Mouse (Mus musculus) forebrain, embryonic 12.5 days (tissue): ENCODE results near the gene Padi1. TPM values are rescaled to one million over a fixed set of nuclear protein-coding genes. Genes with fewer than 3 reads are reported as not detected.

Experiments used
- ATAC-seq: fragments of 200-750 bp; cut with Nextera tagmentation; 2 replicates; pipeline ENCODE4 v1.8.0; 2017; ENCODE audit warnings: moderate TSS enrichment; ENCODE audit not compliant: low FRiP score
- H3K27ac ChIP-seq: fragments of 300-500 bp; sonication (generic); 2 replicates; pipeline ENCODE4 v1.5.1; 2016; ENCODE audit warnings: mild to moderate bottlenecking
- H3K27me3 ChIP-seq: fragments of 300-500 bp; sonication (generic); 2 replicates; pipeline ENCODE4 v1.6.1; 2016; ENCODE audit warnings: mild to moderate bottlenecking
- H3K36me3 ChIP-seq: fragments of 300-500 bp; sonication (generic); replicated peaks from 2 replicates; pipeline ENCODE4 v1.6.1; 2016; ENCODE audit warnings: mild to moderate bottlenecking
- H3K4me1 ChIP-seq: fragments of 300-500 bp; sonication (generic); 2 replicates; pipeline ENCODE4 v1.6.1; 2016
- H3K4me2 ChIP-seq: fragments of 300-500 bp; sonication (generic); 2 replicates; pipeline ENCODE4 v1.6.1; 2016; ENCODE audit warnings: mild to moderate bottlenecking, moderate library complexity
- H3K4me3 ChIP-seq: fragments of 300-500 bp; sonication (generic); replicated peaks from 2 replicates; pipeline ENCODE4 v1.5.1; 2016; ENCODE audit warnings: mild to moderate bottlenecking
- H3K9ac ChIP-seq: fragments of 300-500 bp; sonication (generic); 2 replicates; pipeline ENCODE4 v1.6.1; 2016; ENCODE audit warnings: mild to moderate bottlenecking
- H3K9me3 ChIP-seq: fragments of 300-500 bp; sonication (generic); 2 replicates; pipeline ENCODE4 v1.6.1; 2016
- WGBS: fragments of 180-500 bp; shearing (Covaris S2); methylation state at CpG from one replicate; pipeline ENCODE4 v1.1.7; 2016; 5-methylcytosine and 5-hydroxymethylcytosine counted together
- polyA plus RNA-seq: library from polyadenylated mRNA; unstranded; fragments of >200 nt; fragmentation: Nextera tagmentation; extraction: Ambion mirVana; gene quantifications from 2 replicates; pipeline ENCODE4 v1.2.1, GENCODE M21; 2016

The Padi1 gene
- polyA plus RNA-seq, 1 experiment from 2014 or later = 0.10 TPM

DNA sequence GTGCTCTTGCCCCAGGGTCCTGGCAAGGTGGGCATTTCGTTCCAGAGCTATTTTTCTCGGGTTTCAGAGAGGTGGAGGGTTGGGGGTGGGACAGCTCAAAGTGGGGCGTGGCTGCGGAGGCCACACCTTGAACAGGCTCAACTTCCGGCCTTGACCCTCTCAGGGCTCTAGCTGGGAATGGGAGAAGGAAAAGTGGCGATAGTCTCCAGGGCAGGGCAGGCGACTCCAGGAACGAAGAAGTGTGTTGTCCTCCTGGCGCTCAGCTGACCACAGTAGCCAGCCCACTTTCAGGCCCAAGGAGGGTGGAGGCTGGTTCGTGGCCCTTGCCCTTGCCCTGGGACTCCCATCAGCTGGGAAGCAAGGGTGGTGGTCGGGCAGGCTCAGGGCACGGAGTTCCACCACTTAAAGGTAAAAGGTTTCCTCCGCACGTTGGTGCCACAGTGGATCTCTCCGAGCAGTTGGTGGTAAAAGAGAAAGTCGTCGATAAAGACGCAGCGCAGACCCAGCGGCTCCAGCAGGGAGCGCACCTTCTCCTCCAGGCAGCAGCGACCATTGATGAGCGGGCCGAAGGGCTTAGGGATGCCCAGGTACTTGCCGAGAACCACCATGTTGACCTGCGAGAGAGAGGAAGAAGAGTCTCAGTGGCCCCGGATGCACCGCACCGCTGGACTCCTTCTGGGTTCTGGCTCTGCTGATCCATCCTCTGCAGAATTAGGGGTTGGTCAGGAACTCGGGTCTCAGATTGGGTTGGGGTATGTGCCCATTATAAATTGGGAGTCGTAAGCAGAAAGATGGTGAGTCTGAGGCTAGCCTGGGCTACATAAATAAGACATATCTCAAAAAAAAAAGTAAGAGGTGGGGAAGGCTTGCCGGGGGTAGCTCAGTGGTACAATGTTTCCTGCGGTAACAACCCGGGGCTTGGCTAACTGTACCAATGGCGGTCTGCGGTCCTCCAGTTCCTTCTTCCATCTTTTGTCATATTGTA, 31.0 kb downstream of the Padi1 start:
- H3K27me3 ChIP-seq = peaks cover 20% of the 10 kb centered on the region
- ATAC-seq = no peak
- H3K27ac ChIP-seq = no peak overlapping the region
- H3K4me2 ChIP-seq = peak overlapping the region; percentile 56
- peak overlapping the region; percentile 33 for H3K4me3 ChIP-seq
- H3K4me1 ChIP-seq = peaks cover 25% of the 10 kb centered on the region
- WGBS = 28% methylated on average over 36 of the region's 36 CpGs
- no peaks in the 10 kb centered on the region for H3K36me3 ChIP-seq
- no peaks in the 10 kb centered on the region for H3K9me3 ChIP-seq
- H3K9ac ChIP-seq = peak overlapping the region; percentile 48; the same call in 1 of the 2 replicates

DNA sequence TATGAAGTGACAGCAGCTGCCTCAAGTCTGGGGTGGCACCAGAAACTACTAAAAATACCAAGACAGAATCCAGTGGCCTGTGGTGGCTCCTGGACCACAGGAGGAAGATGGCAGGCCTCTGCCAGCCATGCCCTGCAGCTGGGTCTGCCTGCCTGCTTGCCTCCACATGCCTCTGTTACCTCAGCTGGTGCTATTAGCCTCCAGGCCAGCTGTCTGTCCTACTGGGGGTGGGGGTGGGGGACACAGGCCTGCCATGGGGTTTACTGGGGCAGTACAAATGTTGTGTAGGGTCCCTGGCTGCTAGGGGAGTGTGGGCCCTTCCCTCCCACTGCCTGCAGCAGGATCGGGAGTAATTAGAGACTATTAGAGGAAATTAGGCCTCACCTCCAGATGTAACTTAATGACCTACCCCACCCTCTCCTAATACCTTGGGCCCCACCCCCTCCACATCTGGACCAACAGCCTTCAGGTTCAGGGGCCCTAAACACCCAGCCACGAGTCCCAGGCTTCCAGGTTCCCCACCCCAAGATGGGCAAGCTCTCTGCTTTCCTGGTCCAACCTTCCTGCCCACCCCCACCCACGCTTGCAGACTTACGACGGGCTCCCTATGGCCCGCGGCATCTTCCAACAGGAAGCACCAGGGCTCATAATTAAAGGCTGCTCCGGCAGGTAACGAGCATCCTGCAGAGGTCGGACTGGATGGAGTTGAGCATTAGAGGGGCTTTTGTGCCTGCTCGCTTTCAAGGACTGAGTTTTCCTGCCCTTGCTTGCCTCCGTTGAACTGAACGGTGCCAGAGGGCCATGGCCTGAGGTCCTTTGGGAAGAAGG, 32.0 kb downstream of the Padi1 start:
- 21% methylated on average over 13 of the region's 13 CpGs for WGBS
- peaks cover 25% of the 10 kb centered on the region for H3K4me1 ChIP-seq
- no peak for ATAC-seq
- no peaks in the 10 kb centered on the region for H3K9me3 ChIP-seq
- peak overlapping the region; percentile 33; the same call in 1 of the 2 replicates for H3K4me3 ChIP-seq
- no peak overlapping the region for H3K9ac ChIP-seq
- peak overlapping the region; percentile 56 for H3K4me2 ChIP-seq
- H3K27me3 ChIP-seq = peaks cover 27% of the 10 kb centered on the region
- no peaks in the 10 kb centered on the region for H3K36me3 ChIP-seq
- H3K27ac ChIP-seq = no peak overlapping the region

- H3K27ac ChIP-seq = no peak overlapping the region
- peaks cover 27% of the 10 kb centered on the region for H3K27me3 ChIP-seq
- H3K4me3 ChIP-seq = no peak overlapping the region
- peaks cover 25% of the 10 kb centered on the region for H3K4me1 ChIP-seq
- ATAC-seq = no peak
- H3K9me3 ChIP-seq = no peaks in the 10 kb centered on the region
- 48% methylated on average over 9 of the region's 14 CpGs for WGBS
- H3K9ac ChIP-seq = no peak overlapping the region
- H3K36me3 ChIP-seq = no peaks in the 10 kb centered on the region
- H3K4me2 ChIP-seq = no peak overlapping the region
Observed at GRCm38 (mm10) chr4:140812609-140813008, 33.0 kb downstream of the Padi1 start.

DNA sequence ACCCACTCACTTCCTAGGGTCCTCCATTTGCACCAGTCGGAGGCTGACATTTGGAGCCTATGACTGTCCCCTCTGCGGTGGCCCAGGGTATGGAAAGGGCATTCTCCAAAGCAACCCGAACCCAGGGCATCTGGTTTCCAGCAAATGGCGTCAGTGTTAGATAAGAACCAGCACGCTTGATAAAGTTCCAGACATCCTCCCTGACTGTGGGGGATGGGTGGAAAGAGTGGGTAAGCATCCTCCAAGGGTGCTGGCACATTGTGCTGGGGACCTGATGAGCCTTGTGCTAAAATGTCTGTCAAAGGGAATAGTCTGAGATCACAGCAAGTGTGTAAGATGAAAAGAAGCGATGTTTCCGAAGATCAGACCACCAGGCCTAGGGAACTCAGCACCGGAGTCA, 33.4 kb downstream of the Padi1 start:
- Histone ChIP-seq H3K4me3 (no peak overlapping the region), H3K4me2 (no peak overlapping the region), H3K4me1 (peaks cover 25% of the 10 kb centered on the region), H3K36me3 (no peaks in the 10 kb centered on the region), H3K27ac (no peak overlapping the region), H3K9me3 (no peaks in the 10 kb centered on the region), H3K9ac (no peak overlapping the region), H3K27me3 (peaks cover 27% of the 10 kb centered on the region)
- WGBS = 82% methylated on average over 8 of the region's 8 CpGs
- ATAC-seq = no peak

- Histone ChIP-seq H3K4me1 (peaks cover 22% of the 10 kb centered on the region), H3K27ac (no peak within 1 kb of the TSS), H3K27me3 (peaks cover 27% of the 10 kb centered on the region), H3K36me3 (no peaks in the 10 kb centered on the region), H3K9me3 (no peaks in the 10 kb centered on the region), H3K9ac (no peak within 1 kb of the TSS), H3K4me3 (no peak within 1 kb of the TSS), H3K4me2 (no peak within 1 kb of the TSS)
- no peak for ATAC-seq
- 78% methylated on average over 15 of the region's 16 CpGs for WGBS
Observed at GRCm38 (mm10) chr4:140810458-140811260, 34.9 kb downstream of the Padi1 start, which contains the start of gene Padi3. Gene Padi3, minus strand, starts transcription at chr4:140810648.

DNA sequence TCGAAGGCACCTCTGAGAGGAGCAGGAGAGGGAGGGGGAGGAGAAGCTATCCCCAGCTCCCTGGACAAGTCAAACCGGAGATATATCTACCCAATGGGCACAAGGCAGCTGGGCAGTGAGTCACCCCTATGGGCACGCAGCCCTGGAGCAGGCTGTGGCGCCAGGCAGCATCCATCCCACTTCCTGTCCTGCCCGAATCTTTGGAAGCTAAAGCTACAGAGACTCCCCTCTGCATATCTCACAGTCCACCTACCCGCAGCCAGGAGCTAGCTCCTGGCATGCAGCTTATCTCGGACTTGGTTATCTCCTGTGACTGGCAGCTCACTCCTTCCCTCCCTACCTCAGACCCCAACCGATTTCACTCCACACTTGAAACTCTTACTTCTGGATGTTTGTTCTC, 36.5 kb downstream of the Padi1 start:
- no peak overlapping the region for H3K27ac ChIP-seq
- no peak overlapping the region for H3K4me2 ChIP-seq
- no peak for ATAC-seq
- H3K9me3 ChIP-seq = no peaks in the 10 kb centered on the region
- peaks cover 20% of the 10 kb centered on the region for H3K27me3 ChIP-seq
- 85% methylated on average over 8 of the region's 8 CpGs for WGBS
- H3K4me1 ChIP-seq = peaks cover 16% of the 10 kb centered on the region
- no peak overlapping the region for H3K4me3 ChIP-seq
- H3K36me3 ChIP-seq = no peaks in the 10 kb centered on the region
- no peak overlapping the region for H3K9ac ChIP-seq

- Histone ChIP-seq H3K9ac (no peak overlapping the region), H3K27ac (no peak overlapping the region), H3K4me2 (no peak overlapping the region), H3K4me3 (no peak overlapping the region), H3K9me3 (no peaks in the 10 kb centered on the region), H3K4me1 (no peaks in the 10 kb centered on the region), H3K36me3 (no peaks in the 10 kb centered on the region), H3K27me3 (peaks cover 12% of the 10 kb centered on the region; the same call in 1 of the 2 replicates)
- no peak for ATAC-seq
- WGBS = 89% methylated on average over 9 of the region's 9 CpGs
Observed at GRCm38 (mm10) chr4:140804601-140805000, 41.0 kb downstream of the Padi1 start.

DNA sequence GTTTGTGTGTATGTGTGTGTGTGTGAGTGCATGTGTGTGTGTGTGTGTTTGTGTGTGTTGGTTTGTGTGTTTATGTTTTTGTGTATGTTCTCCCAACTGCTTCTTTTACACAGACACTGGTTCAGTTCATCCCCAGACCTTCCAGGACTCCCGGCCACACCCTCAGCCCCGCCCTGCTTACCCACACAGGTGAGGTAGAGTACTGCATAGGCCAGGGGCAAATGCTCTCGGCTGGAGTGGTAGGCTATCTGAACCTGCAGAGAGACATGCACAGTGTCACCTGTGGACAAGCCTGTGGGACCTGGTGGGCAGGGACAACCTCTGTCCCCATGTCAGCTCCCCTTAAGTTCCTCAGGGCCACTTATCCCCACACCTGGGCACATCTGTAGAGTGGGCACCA, 44.2 kb downstream of the Padi1 start:
- H3K4me2 ChIP-seq = no peak overlapping the region
- no peak overlapping the region for H3K27ac ChIP-seq
- ATAC-seq = no peak
- peaks cover 13% of the 10 kb centered on the region; the same call in 1 of the 2 replicates for H3K27me3 ChIP-seq
- H3K4me1 ChIP-seq = no peaks in the 10 kb centered on the region
- 82% methylated on average over 3 of the region's 3 CpGs for WGBS
- H3K9ac ChIP-seq = no peak overlapping the region
- H3K36me3 ChIP-seq = no peaks in the 10 kb centered on the region
- H3K4me3 ChIP-seq = no peak overlapping the region
- no peaks in the 10 kb centered on the region for H3K9me3 ChIP-seq

GRCm38 (mm10) chr4:140796786-140797185, 48.8 kb downstream of the Padi1 start:
- no peaks in the 10 kb centered on the region for H3K36me3 ChIP-seq

GRCm38 (mm10) chr4:140794678-140795077, 50.9 kb downstream of the Padi1 start:
- no peaks in the 10 kb centered on the region for H3K36me3 ChIP-seq
- WGBS = 81% methylated on average over 9 of the region's 9 CpGs
- no peak for ATAC-seq
- H3K9ac ChIP-seq = no peak overlapping the region
- H3K4me3 ChIP-seq = no peak overlapping the region
- no peak overlapping the region for H3K27ac ChIP-seq
- H3K4me2 ChIP-seq = no peak overlapping the region
- no peaks in the 10 kb centered on the region for H3K9me3 ChIP-seq
- peaks cover 8% of the 10 kb centered on the region; the same call in 1 of the 2 replicates for H3K27me3 ChIP-seq
- no peaks in the 10 kb centered on the region for H3K4me1 ChIP-seq

More at GRCm38 (mm10) chr4:140796786-140797185, 48.8 kb downstream of the Padi1 start:
- H3K9me3 ChIP-seq = no peaks in the 10 kb centered on the region
- H3K9ac ChIP-seq = no peak overlapping the region
- H3K27ac ChIP-seq = no peak overlapping the region
- H3K4me1 ChIP-seq = no peaks in the 10 kb centered on the region
- H3K4me3 ChIP-seq = no peak overlapping the region
- ATAC-seq = no peak
- H3K4me2 ChIP-seq = no peak overlapping the region
- WGBS = 81% methylated on average over 3 of the region's 3 CpGs
- peaks cover 8% of the 10 kb centered on the region; the same call in 1 of the 2 replicates for H3K27me3 ChIP-seq

DNA sequence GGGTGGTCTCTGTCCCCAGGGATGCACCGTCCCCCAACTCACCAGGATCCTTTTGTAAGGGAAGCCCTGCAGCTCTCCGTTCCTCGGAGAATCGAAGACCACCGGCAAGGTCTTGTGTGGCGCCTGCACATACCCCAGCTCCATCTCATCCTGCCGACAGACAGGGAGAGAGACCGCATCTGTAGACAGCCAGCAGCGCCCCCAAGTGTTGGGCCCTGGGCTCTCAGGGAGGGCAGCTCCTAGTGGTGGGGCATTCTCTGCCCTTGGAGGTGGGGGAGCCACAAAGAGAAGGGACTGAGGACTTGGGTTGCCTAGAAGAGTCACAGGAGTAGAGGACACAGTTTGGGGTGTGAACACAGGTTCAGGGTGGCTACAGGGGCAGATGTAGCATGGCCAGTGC, 51.8 kb downstream of the Padi1 start:
- 49% methylated on average over 9 of the region's 9 CpGs for WGBS
- Histone ChIP-seq H3K9me3 (no peaks in the 10 kb centered on the region), H3K9ac (no peak overlapping the region), H3K4me3 (no peak overlapping the region), H3K36me3 (no peaks in the 10 kb centered on the region), H3K4me2 (no peak overlapping the region), H3K4me1 (no peaks in the 10 kb centered on the region; the same call in 1 of the 2 replicates), H3K27ac (no peak overlapping the region), H3K27me3 (peaks cover 8% of the 10 kb centered on the region; the same call in 1 of the 2 replicates)
- no peak for ATAC-seq
